Mouse (Mus musculus): ENCODE measurements around the gene Srgap3.

Gene Srgap3

DNA sequence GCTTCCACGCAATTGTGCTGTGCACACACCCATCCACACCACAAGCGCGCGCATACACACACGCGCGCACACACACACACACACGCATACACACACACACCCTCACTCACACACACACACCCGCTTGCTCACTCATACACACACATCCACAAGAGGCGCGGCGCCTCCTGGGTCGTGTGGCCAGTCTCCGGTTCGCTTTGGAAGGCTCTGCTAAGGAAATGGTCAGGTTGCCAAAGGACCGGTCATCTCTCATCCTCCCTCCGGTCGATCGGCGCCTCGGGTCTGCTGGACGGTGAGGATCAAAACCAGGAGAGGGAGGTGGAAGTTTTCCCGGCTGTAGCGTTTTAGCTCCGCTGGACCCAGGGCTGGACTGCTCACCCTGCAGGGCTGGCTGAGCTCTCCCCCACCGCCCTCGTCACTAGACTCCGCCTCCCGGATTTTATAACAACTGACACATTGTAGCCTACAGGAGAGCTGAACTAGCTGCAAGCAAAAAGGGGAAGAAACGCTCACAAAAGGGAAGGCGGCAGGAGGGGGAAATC lies at the start of gene Srgap3:
Gene Srgap3 (minus strand): TSS at position 372 of the 542 bp plus-strand sequence.
- DNase-seq (ENCODE audit: extremely low spot score), result peak; percentile 87

GRCm38 (mm10) chr6:112995708-112996107 lies 48.6 kb upstream of the Srgap3 start:
- no peak for DNase-seq (ENCODE audit: extremely low spot score)

DNA sequence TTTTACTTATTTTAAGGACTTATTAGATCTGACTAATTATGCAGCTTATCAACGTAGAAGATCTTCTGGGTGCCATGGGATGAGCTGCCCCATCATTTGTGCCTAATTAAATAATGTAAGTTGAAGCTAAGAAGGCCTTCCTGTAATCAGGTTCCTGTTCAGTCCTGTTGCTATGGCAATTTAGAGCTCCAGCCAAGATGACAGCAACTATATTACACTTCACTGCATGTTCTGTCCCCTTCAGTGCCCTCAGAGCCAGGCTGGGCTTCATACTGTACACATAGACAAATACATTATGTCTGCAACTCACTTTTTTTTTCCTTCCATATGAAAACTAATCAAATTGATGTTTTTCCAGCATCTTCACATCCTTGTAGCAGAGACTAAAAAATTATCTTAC lies 43.1 kb upstream of the Srgap3 start:
- no peak for DNase-seq (ENCODE audit: extremely low spot score)

- DNase-seq (ENCODE audit: extremely low spot score), result no peak
Measured at GRCm38 (mm10) chr6:112985362-112986314, 38.6 kb upstream of the Srgap3 start.

GRCm38 (mm10) chr6:112982241-112982640 lies 35.2 kb upstream of the Srgap3 start:
- no peak for DNase-seq (ENCODE audit: extremely low spot score)

- DNase-seq (ENCODE audit: extremely low spot score), result no peak
Measured at GRCm38 (mm10) chr6:112978947-112979346, 31.9 kb upstream of the Srgap3 start.

- DNase-seq (ENCODE audit: extremely low spot score), result no peak
Measured at GRCm38 (mm10) chr6:112977246-112977645, 30.2 kb upstream of the Srgap3 start.

- no peak for DNase-seq (ENCODE audit: extremely low spot score)
Measured at GRCm38 (mm10) chr6:112976541-112976940, 29.5 kb upstream of the Srgap3 start.

- no peak for DNase-seq (ENCODE audit: extremely low spot score)
Measured at GRCm38 (mm10) chr6:112976136-112976535, 29.1 kb upstream of the Srgap3 start.

- DNase-seq (ENCODE audit: extremely low spot score), result peak; percentile 41
Measured at GRCm38 (mm10) chr6:112973786-112974720, 27.0 kb upstream of the Srgap3 start.

GRCm38 (mm10) chr6:112972858-112973631 lies 26.0 kb upstream of the Srgap3 start:
- DNase-seq (ENCODE audit: extremely low spot score), result peak; percentile 73

DNA sequence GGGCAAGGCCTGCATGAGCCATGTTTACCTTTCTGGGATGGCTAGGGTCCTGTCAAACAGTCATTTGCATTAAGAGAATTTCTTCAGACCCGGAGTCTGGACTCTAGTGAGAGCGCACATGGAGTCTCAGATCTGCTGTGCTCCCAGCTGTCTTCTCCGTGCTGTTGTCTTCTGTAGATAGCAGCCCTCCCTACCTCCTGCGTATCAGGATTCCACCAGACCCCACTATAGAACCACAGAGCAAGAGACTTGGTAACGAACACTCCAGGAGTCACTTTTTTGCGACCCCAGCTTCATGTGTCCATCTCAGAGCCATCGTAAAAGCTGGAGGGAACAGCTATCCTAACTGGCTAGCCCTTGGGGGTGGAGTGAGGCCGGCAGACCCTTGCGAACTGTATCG lies 25.1 kb upstream of the Srgap3 start:
- no peak for DNase-seq (ENCODE audit: extremely low spot score)

GRCm38 (mm10) chr6:112971116-112971768 lies 24.2 kb upstream of the Srgap3 start:
- DNase-seq (ENCODE audit: extremely low spot score), result no peak

DNA sequence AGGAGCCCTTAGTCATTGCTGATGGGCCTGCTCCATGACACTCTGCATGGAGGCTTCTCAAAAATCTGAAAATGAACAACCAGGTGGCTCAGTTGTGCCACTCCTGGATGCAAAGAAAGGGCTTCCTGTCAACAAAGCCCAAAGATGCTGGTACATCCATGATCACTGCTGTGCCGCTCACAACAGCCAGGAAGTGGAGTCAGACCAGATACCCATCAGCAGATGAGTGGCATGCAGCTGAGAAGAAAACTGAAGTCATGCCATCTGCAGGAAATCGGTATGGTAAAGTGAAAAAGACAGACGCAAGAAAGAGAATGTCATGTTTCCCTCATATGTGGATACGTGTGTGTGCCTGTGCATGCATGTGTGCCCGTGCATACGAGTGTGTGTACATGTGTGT lies 20.3 kb upstream of the Srgap3 start:
- DNase-seq (ENCODE audit: extremely low spot score), result no peak

GRCm38 (mm10) chr6:112958360-112958759 lies 11.3 kb upstream of the Srgap3 start:
- no peak for DNase-seq (ENCODE audit: extremely low spot score)

- no peak for DNase-seq (ENCODE audit: extremely low spot score)
Measured at GRCm38 (mm10) chr6:112957583-112958280, 10.7 kb upstream of the Srgap3 start.

DNA sequence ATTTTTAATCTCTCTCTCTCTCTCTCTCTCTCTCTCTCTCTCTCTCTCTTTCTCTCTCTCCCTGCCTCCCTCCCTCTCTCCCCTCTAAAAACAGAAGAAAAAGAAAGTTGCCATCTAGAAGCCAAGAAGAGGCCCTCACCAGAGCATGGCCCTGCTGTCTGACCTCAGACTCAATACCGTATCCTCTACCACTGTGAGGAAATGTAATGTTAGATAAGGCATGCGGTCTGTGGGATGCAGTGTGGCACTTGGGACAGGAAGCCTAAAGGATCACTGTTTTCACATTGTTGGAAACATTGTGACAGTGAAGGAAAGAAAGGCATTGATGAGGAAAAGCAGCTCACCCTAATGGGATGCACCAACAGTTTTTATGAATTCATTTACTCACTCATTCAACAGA lies 8.7 kb upstream of the Srgap3 start:
- DNase-seq (ENCODE audit: extremely low spot score), result no peak

GRCm38 (mm10) chr6:112953905-112954304 lies 6.8 kb upstream of the Srgap3 start:
- DNase-seq (ENCODE audit: extremely low spot score), result no peak

GRCm38 (mm10) chr6:112951254-112951653 lies 4.2 kb upstream of the Srgap3 start:
- DNase-seq (ENCODE audit: extremely low spot score), result no peak
